Mouse (Mus musculus): ENCODE measurements around the gene Pla2g5.

- TF ChIP-seq CTCF (IDR thresholded peaks at IDR 0.05) (no peak), EP300 (IDR thresholded peaks at IDR 0.05; ENCODE audit: insufficient read depth, low read depth, low read length) (no peak)
Observed at GRCm38 (mm10) chr4:138806920-138807541, 56.3 kb downstream of the Pla2g5 start.
